Mouse (Mus musculus): ENCODE data around the gene Gm17577.
"Not testable (repeated sequence)": the region's sequence is repeated elsewhere in the genome, so short reads cannot be mapped to it uniquely, and the experiment has no call there.

Gm17577 gene

GRCm38 (mm10) chrX:123246807-123247206, at the start of gene Gm17577:
Gene Gm17577, minus strand, starts transcription at chrX:123246907.
- DNase-seq = not testable (repeated sequence)

GRCm38 (mm10) chrX:123222381-123222780, 24.3 kb downstream of the Gm17577 start, which contains the start of gene Srsx:
Gene Srsx, minus strand, starts transcription at chrX:123222481.
- DNase-seq = not testable (repeated sequence)
